8 mouse cellular contexts compared by ENCODE assay signal in genomic region chr17:17623221-17623889, GRCm38 (mm10). TPM values are rescaled to one million over a fixed set of nuclear protein-coding genes. Genes with fewer than 3 reads are reported as not detected.
DNase-seq lines count a peak whose midpoint lies in the region; ATAC-seq and TF ChIP-seq lines count a peak whose summit lies in the region.

No protein-coding gene starts in this region.

- 6% methylated on average over 7 of the region's 7 CpGs for WGBS in embryonic facial prominence, embryonic 10.5 days
- 3% methylated on average over 7 of the region's 7 CpGs for WGBS in hindbrain, embryonic 16.5 days

- H3K4me1 ChIP-seq in embryonic facial prominence, embryonic 10.5 days: peaks cover 25% of the 10 kb centered on the region
- H3K4me1 ChIP-seq in hindbrain, embryonic 16.5 days (ENCODE audit: control insufficient read depth, insufficient read depth, low read depth, low read length): peaks cover 16% of the 10 kb centered on the region

- H3K9me3 ChIP-seq in embryonic facial prominence, embryonic 10.5 days: no peaks in the 10 kb centered on the region
- no peaks in the 10 kb centered on the region for H3K9me3 ChIP-seq in hindbrain, embryonic 16.5 days (ENCODE audit: control insufficient read depth, low read length)

- no peaks in the 10 kb centered on the region for H3K36me3 ChIP-seq in embryonic facial prominence, embryonic 10.5 days (replicated peaks)
- H3K36me3 ChIP-seq in hindbrain, embryonic 16.5 days (ENCODE audit: control insufficient read depth, insufficient read depth, low read length): no peaks in the 10 kb centered on the region
- H3K36me3 ChIP-seq in myocyte (ENCODE audit: control insufficient read depth, insufficient read depth): no peaks in the 10 kb centered on the region

- H3K27me3 ChIP-seq in embryonic facial prominence, embryonic 10.5 days (replicated peaks; ENCODE audit: low read depth, poor library complexity, severe bottlenecking): no peaks in the 10 kb centered on the region
- no peaks in the 10 kb centered on the region for H3K27me3 ChIP-seq in hindbrain, embryonic 16.5 days (replicated peaks; ENCODE audit: control insufficient read depth, insufficient read depth, low read length)
- H3K27me3 ChIP-seq in myocyte (ENCODE audit: control insufficient read depth, insufficient read depth, insufficient read length): no peaks in the 10 kb centered on the region

- H3K9ac ChIP-seq in hindbrain, embryonic 16.5 days (ENCODE audit: low read depth, low read length): peak overlapping the region; percentile 99

- no peak for TF ChIP-seq POLR2A in myocyte (IDR thresholded peaks at IDR 0.05; ENCODE audit: insufficient read length, low read depth)

- no peak for DNase-seq in layer of hippocampus, adult 2 months (ENCODE audit: low spot score in 2 of 2)
- no peak for DNase-seq in layer of hippocampus, adult 9-10 months (ENCODE audit: low spot score)
- no peak for DNase-seq in embryonic facial prominence, embryonic 10.5 days (ENCODE audit: low spot score)
- no peak for DNase-seq in spleen, postnatal 4 days (ENCODE audit: low spot score in 2 of 2)
- DNase-seq in ovary, adult 18-20 months (ENCODE audit: low spot score): no peak
- no peak for DNase-seq in cerebellum, postnatal 10 days

- peak overlapping the region; percentile 84 for H3K4me2 ChIP-seq in hindbrain, embryonic 16.5 days (ENCODE audit: low read length)
- H3K4me2 ChIP-seq in myocyte (ENCODE audit: low read depth): peak overlapping the region; percentile 69

- peak overlapping the region; percentile 100 for H3K27ac ChIP-seq in layer of hippocampus, adult 2 months
- H3K27ac ChIP-seq in embryonic facial prominence, embryonic 10.5 days (replicated peaks): peak overlapping the region; percentile 98
- peak overlapping the region; percentile 100 for H3K27ac ChIP-seq in hindbrain, embryonic 16.5 days (ENCODE audit: low read depth, low read length)

- TF ChIP-seq CTCF in layer of hippocampus, adult 2 months (conservative IDR thresholded peaks at IDR 0.05): no peak

- H3ac ChIP-seq in myocyte (ENCODE audit: control insufficient read depth, insufficient read length): peak overlapping the region; percentile 38

- ATAC-seq in hindbrain, embryonic 16.5 days: no peak

- peaks cover 57% of the 10 kb centered on the region for H3K79me2 ChIP-seq in myocyte (ENCODE audit: control insufficient read depth, insufficient read depth)

- H3K4me3 ChIP-seq in layer of hippocampus, adult 2 months: peak overlapping the region; percentile 70
- H3K4me3 ChIP-seq in embryonic facial prominence, embryonic 10.5 days: peak overlapping the region; percentile 92
- peak overlapping the region; percentile 89 for H3K4me3 ChIP-seq in hindbrain, embryonic 16.5 days (ENCODE audit: low read length)
- peak overlapping the region; percentile 83 for H3K4me3 ChIP-seq in myocyte

TF ChIP-seq in myocyte, 11 proteins besides CTCF, POLR2A, EP300 and RAD21:
- TF ChIP-seq MYOD1 (IDR thresholded peaks at IDR 0.05; ENCODE audit: control insufficient read depth in 1 of 3, insufficient read length in 2 of 3, low read depth in 2 of 3) (no peak), TCF3 (IDR thresholded peaks at IDR 0.05; ENCODE audit: insufficient read length, low read depth) (no peak), MAX (IDR thresholded peaks at IDR 0.05; ENCODE audit: low read depth) (no peak), TCF12 (IDR thresholded peaks at IDR 0.05; ENCODE audit: insufficient read depth, poor library complexity, severe bottlenecking) (no peak), POLR2AphosphoS2 (IDR thresholded peaks at IDR 0.05; ENCODE audit: insufficient read length, low read depth) (no peak), SRF (IDR thresholded peaks at IDR 0.05; ENCODE audit: control insufficient read depth, insufficient read length, low read depth) (no peak), MYOG (IDR thresholded peaks at IDR 0.05; ENCODE audit: control insufficient read depth in 1 of 3, insufficient read depth in 1 of 3, insufficient read length in 2 of 3, low read depth in 2 of 3) (no peak), CEBPB (IDR thresholded peaks at IDR 0.05; ENCODE audit: insufficient read depth, poor library complexity, severe bottlenecking) (no peak), E2F4 (IDR thresholded peaks at IDR 0.05; ENCODE audit: insufficient read depth) (no peak), REST (IDR thresholded peaks at IDR 0.05; ENCODE audit: insufficient read depth, insufficient read length) (no peak), USF1 (IDR thresholded peaks at IDR 0.05; ENCODE audit: low read depth) (no peak)

RNA-seq across cellular contexts. Expression of gene Lnpep, which starts 1.5 kb away (rescaled TPM):
- 100 to 1,000 TPM; 101 to 105 TPM for total RNA-seq in layer of hippocampus, adult 2 months (2021)
- 6.3 and 7.7 TPM in 2 replicates for polyA plus RNA-seq in embryonic facial prominence, embryonic 10.5 days (2016; fragmentation: Nextera tagmentation; extraction: Ambion mirVana)
- polyA plus RNA-seq in hindbrain, embryonic 16.5 days (2015; fragmentation: Nextera tagmentation; extraction: Ambion mirVana): 7.2 and 7.5 TPM in 2 replicates
- 4.4 TPM for polyA plus RNA-seq in myocyte (2012; fragmentation: generic; extraction: Trizol)
